Mouse (Mus musculus): ENCODE measurements around the gene Pcp4l1. TPM values are rescaled to one million over a fixed set of nuclear protein-coding genes. Genes with fewer than 3 reads are reported as not detected.

Pcp4l1 gene
- total RNA-seq, 2 experiments from 2014 or later: 51.7 to 52.5 TPM

DNA sequence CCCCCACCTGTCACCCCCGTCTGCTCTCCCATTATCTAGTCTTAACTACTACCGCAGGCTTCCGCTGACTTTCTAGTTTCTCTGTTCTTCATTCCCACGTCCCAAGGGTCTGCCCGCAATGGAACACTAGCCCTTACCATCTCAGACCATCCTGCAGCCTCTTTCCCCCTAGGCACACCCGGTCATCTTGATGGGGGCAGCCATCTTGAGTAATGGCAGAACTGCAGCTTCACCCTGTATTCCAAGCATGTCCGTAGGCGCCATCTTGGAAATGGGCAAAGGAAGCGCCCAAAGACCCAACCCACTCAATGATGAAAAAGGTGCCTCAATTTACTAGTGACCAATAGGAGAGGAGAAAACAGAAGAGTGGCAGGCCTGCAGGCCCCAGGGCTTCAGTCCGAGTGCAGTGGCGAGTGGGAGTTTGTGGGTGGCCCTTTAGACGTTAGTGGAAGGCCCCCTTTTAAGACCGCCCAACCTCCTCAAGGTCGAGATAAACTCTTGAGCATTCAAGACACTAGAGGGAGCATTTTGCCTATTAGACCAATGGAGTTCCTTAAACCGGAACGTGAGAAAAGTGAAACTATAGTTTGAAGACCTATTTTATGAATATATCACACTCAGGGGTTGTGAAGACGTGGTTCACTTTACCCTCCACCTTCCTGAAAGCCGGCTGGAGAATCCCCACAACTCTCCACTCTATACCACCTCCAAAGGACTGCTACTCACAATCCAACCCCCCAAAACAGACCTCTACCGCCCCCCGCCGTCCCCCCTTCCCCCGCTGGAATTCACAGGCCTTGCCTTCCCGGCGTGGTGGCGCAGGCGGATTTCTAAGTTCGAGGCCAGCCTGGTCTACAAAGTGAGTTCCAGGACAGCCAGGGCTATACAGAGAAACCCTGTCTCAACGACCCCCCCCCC lies 26.4 kb upstream of the Pcp4l1 start, which contains the start of gene Tomm40l:
Gene Tomm40l (minus strand): TSS at position 277 of the 918 bp plus-strand sequence.
- peak; percentile 68 to 78 for DNase-seq (ENCODE audit: low spot score in 2 of 2)

DNA sequence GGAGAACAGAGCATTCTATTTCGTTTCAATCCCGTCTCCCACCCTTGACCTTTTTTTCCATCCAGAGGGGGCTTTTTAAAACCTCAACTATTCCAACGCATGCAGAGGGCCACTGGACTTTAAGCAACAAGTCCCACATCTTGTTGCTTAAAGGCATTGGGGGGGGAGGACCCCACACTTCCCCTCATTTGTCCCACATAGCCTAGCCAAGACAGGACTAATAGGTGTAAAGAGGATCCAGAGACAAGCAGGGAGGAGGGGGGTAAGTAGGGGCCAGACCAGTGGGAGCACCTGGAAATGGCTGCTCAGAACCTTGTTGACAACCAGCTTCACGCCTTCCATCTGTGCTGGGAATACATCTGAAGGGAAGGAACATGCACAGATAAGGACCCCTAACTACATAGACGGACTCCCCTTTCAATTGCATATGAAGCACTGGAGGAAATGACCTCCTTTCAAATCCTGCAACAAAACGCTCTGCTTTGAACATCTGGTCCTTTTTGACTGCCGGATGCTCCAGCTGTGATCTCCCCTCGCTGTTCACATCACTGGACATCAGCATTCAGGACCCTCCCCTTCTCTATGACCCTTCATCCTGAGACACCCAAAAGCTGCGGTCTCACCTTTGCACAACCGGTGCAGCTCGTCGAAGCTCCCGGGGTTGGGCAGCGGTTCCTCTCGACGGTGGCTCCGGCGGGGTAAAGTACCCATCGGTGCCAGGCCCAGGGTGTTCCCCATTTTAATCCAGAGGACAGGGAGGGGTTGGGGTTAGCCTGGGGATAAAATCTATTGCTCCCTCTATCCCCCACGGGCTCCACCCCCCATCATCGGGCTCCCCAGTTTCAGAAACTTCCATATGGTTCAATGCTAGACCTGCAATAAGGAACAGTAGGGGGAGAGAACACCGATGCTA lies 25.5 kb upstream of the Pcp4l1 start:
- no peak for DNase-seq (ENCODE audit: low spot score in 2 of 2)

DNA sequence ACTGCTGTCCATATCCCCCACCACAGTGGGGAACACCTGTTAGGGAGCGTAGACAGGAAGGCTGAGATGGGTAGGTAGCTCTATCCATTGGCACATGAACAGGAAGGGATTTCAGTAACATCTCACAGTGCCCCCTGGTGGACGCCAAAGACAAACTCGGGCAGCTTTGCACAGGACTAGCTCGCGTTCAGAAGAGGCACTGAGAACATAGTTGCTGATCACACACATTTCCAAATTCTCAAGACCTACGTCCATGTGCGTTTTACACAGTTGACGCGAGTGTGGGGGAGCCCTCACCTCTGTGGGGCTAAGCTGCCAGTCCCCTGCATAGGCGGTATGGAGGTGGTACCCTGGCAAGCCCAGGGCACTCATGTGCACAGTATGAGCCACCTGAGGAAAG lies 24.8 kb upstream of the Pcp4l1 start:
- peak; percentile 83 to 86 for DNase-seq (ENCODE audit: low spot score in 2 of 2)

DNA sequence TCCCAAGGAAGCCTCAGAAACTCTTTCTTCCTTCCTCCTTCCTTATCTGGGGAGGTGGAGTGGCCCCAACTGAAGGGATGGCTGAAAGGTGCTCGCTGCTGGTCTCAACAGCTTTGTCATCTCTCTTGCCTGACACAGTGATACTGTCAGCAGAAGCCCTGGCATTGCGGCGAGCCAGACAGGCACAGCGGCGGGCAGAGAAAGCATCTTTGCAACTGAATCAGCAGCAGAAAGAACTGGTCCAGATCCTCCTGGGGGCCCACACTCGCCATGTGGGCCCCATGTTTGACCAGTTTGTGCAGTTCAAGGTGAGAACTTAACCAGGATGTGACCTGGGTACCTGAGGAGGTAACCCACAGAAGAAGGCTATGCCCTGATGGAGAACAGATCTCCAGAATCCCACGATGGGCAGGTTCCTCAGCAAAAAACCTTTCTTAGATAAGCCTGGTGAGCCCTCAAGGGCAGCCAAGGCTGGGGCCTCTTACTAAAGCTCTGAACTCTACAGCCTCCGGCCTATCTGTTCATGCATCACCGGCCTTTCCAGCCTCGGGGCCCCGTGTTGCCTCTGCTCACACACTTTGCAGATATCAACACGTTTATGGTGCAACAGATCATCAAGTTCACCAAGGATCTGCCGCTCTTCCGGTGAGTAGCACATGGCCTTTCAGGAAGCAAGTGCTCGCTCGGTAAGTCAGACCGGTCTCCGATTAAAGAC lies 20.3 kb upstream of the Pcp4l1 start:
- no peak for DNase-seq (ENCODE audit: low spot score in 2 of 2)

DNA sequence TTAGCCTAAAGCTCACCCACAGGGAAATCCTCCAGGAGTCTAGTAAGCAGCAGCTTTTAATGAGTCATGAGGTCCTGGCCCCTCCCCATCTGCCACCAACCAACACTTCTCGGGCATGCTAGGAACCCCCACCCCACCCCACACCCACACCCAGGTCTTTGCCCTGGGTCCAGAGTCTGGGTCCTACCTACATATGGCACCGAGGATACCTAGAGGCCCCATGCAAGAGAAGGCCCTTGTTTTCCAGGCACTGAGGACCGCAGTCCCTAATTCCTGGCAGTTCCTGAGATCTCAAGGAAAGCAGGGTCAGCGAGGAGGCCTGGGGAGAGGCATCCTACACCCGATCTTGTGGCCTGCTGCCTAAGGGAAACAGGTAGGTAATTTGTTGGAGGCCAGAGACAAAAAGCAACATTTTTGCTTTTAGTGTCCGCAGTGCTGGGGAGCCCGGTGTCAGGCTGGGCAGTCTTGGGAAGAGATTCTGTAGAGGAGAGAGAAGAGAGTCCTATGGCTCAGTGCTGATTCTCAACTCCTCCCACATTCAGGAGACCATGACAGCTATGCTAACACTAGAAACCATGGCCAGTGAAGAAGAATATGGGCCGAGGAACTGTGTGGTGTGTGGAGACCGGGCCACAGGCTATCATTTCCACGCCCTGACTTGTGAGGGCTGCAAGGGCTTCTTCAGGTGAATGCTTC lies 17.9 kb upstream of the Pcp4l1 start, which contains the start of gene Nr1i3:
Gene Nr1i3 (plus strand): TSS at position 170 of the 696 bp plus-strand sequence.
- no peak for DNase-seq (ENCODE audit: low spot score in 2 of 2)

DNA sequence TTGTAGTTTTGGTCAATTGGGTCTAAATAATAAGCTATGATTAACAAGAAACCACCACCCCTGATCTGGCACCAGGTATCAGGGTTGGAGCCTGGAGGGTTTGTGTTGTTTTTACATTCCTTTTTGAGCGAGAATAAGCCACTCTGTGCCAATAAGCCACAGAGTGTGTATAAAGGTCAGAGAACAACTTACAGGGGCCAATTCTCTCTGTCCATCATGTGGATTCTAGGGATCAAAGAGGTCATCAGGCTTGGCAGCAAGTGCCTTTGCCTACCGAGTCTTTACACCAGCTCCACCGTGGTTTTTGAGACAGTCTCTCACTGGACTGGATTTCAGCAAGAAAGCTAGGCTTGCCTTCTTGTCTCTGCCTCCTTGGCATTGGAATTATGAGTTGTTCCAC lies 16.8 kb upstream of the Pcp4l1 start:
- DNase-seq (ENCODE audit: low spot score in 2 of 2): no peak

DNA sequence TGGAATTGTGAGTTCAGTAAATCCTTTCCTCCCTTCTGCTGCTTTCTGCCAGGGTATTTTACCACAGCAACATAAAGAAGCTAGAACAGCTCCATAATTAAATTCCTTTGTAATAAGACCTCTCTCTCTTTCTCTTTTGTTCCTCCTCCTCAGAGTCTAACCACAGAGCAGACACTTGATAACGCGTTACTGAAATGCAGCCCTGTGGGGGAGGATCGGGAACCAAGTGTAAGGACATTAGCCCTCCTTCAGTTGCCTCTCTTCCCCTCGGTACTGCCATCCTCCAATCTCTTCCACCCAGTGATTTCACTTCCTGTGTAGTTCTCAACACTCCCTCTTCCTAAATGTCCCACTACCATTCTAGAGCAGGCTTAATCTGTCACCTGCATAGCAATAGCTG lies 13.3 kb upstream of the Pcp4l1 start:
- no peak for DNase-seq (ENCODE audit: low spot score in 2 of 2)

DNA sequence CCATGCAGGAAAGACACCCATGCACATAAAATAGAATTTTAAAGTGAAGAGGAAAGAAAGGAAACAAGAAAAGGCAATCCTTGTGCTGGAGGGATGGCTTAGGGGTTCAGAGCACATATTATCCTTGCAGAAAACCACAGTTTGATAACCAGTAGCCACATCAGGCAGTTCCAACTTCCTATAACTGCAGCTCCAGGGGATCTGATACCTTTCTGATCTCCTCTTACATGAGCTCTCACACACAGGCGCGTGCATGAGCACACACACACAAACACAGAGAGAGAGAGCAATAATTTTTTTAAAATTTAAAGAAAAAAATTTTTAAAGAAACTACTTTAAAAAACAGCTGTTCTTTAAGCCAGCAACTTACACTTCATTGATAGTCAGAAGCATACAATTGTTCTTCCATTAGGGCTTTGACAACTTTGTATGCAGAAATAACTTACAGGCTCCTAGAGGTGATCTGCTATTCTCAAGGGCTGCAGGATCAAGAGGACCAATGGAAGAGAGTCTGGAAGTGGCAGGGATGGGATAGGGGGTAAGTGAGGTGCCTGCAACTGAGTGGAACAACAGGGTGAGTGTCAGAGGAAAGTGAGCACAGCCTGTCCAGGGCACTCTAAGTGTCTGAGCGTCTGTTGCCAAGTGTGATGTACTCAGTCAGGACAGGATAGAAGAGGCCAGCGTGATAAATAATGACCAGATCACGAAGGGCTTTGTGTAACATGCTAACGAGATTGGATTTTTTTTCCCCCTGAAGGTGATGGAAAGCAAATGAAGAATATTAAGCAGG lies 9.8 kb upstream of the Pcp4l1 start:
- no peak for DNase-seq (ENCODE audit: low spot score in 2 of 2)

DNA sequence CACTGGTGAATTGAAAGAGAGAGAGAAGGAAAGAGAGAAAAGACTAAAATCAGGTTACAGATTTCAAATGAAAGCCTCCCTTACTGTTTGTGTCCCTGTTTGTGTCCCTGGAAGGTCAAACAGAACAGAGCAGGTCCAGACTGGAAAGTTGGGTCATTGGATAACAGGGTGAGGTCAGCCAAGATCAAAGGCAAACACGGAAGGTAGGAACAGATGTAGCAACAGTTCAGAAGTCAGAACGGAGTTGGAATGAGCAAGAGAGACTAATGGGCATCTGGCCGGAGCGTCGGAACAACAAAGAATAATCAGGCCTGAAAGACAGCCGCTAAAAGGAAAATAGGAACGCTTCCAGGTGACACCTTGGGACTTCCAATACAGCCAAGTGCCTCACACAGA lies 8.2 kb upstream of the Pcp4l1 start:
- DNase-seq (ENCODE audit: low spot score in 2 of 2): no peak

DNA sequence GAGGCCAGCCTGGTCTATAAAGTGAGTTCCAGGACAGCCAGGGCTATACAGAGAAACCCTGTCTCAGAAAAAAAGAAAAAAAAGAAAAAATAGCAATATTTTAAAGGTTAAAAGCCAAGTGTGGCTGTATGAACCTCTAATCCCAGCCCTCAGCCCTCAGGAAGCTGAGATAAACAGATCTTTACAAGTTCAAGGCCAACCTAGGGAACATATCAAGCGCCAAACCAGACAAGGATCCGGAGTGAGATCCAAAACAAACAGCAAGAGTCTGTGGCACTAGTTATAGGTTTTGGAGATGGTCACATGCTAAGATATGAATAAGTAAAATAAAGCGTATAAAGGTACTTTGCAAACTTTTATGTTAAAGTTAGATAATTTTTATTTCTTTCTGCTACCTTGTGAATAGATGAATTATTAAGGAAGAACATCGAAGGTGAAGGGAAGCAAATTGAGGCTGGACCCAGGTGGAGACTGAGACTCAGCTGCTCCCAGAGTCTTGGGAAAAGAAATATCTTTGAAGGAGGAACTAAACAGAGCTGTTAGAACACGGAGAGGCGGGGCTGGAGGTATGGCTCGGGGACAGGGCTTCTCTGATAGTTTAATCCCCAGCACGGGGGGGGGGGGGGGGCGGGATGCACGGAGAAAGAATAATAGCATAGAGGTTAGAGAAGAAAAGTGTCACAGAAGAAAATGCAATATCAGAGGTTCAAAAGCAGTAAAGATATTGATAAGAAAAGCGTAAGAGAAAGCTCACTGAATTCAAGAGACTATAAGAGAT lies 7.6 kb upstream of the Pcp4l1 start:
- DNase-seq (ENCODE audit: low spot score in 2 of 2): no peak

DNA sequence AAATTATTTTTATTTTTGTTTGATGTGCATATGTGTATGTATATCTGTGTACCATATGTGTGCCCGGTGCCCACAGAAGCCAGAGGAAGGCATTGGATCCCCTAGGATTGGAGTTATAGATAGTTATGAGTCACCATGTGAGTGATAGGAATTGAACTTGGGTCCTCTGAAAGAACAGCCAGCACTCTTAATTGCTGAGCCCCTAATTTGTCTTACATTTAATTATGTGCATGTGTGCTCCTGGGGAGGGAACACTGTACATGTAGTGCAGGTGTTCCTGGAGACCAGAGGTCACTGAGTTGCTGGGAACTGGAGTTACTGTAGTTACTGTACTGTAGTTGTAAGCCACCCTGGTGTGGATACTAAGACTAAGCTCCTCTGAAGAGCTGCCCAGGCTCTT lies 4.7 kb upstream of the Pcp4l1 start:
- no peak for DNase-seq (ENCODE audit: low spot score in 2 of 2)

DNA sequence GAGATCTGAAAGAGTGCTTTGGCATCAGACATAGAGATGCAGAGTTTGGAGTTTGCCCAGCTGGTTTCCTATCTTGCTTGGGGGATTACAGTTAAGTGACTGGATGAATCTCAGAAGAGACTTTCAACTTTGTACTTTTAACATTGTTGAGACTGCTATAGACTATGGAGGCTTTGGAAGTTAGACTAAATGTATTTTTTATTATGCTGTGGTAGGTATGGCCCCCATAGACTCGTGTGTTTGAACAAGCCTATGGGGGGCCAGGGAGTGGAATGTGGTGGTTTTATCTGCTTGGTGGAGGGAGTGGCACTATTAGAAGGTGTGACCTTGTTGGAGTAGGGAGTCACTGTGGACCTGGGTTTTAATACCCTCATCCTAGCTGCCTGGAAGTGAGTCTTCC lies 3.5 kb upstream of the Pcp4l1 start:
- DNase-seq (ENCODE audit: low spot score in 2 of 2): no peak

DNA sequence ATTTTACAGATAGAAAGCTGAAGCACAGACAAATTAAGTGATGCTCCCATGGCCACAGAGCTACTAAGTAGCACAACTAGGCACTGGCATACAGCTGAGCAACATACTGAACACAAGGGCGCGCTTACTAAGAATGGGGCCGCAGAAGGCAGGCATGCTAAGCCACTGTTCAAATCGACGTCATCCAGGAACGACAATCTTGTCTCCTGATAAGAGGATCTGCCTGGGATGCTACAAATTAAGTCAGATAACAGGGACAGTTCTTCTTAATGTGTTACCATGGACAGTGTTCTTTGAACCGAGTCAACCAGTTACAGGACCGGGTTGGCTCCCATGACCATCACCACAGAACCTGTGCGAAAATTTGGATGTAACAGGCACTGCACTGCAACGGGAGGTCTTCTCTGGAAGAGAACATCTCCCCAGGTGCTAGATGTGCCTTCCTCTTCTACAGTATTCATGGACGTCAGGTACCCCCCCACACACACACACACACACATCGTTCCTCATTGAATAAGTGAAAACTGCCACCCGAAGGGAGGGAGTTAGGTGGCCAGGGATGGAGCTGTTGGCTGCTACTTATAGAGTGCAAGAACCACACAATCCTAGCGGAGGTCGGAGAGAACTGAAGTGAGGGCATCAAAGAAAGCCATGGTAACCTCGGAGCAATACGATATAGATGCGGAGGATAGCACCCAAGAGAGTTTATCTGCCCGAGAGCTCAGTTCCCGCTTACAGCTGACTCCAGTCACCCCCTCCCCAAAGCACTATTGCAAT lies 834 bp downstream of the Pcp4l1 start:
- no peak for DNase-seq (ENCODE audit: low spot score in 2 of 2)

DNA sequence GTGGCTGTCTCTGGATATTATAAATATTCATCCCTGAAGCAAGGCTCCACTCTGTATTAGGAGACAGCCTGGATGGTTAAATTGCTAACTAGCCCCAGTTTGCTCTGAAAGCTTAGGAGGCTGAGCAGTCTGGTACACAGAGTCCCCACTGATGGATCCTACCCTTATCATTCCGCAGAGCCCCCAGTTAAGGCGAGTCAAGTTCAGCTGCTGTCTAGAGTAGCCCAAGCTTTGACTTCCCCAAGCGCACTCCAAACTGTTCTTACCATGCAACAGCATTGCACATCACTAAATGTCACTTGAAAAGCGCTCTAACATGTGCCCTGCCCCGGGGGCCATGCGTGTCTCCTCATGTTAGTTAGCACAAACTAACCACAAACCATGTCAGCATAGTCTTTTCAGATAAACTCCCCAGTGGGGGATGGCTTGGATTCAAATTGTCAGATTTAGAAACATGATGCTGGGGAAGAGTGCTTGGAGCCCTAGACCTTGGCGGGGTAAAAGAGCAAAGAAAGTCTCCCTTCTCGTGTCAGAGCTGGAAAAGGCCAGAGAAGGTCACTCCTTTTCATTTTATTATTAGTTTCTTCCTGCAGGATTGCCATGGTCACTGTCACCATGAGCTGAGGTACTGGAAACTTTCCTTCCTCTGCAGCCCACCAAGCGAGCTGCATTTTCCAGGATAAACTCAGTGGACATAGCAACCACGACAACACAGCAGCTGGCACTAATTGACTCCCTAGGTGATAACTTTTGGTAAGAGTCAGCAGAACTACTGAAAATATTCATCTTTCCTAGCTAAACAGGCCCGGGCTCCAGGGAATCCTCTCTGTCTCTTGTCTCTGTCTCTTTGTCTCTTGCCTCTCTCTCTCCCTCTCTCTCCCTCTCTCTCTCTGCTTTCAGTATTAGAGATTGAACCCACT lies 1.9 kb downstream of the Pcp4l1 start:
- DNase-seq (ENCODE audit: low spot score in 2 of 2): no peak

DNA sequence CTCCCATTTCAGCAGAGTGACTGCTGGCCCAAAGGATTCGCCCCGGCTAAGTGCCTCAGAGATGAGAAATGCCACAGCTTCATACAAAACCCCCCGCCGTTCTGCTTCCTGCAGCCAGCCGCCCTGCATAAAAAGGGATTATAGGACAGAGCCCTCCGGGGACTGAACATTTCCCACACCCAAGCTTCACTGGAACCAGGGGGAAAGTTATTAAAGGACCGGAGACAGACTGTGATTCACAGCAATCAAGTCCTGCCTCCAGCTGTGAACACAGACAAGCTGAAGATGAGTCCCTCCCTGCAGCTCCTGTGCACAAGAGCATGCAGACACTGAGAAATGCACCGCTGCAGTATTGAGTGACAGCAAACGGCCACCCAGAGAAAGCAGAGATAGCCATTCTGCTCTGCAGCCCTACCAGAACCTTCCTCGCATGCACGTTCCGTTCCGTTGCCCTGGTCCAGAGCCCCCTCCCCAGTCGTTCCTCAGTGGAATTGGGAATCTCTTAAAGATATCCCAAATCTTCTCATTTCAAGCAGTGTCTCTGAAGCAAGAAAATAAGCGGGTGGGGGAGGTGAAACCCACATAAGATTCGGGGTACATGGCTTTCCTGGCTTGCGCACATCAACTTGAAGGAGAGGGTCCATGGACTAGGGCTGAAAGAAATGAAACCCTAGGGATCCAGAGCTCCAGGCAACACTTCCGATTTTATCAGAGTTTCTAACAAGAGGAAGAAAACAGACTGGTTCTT lies 2.8 kb downstream of the Pcp4l1 start:
- DNase-seq (ENCODE audit: low spot score in 2 of 2): no peak

DNA sequence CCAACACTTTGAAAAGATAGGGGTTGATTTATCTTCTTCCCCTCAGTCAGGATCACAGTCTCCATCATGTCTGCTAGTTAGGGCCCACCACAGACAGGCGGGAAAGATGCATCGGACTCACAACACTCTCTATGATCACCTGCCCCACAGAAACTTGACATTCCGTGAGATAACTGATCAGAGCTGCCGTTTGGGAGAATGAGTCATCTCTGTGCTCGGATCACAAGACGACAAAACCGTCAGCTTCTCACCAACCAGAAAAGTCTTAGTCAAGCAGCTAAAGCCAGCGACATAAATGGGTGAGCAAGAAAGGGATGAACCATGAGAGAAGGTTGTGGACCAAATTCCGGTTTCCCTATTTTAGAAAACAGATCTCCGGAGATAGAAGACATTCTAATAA lies 3.8 kb downstream of the Pcp4l1 start:
- DNase-seq (ENCODE audit: low spot score in 2 of 2): no peak

All from adrenal gland, adult 18-20 months (tissue).